Mouse (Mus musculus): ENCODE results near the gene C1qtnf4.

DNA sequence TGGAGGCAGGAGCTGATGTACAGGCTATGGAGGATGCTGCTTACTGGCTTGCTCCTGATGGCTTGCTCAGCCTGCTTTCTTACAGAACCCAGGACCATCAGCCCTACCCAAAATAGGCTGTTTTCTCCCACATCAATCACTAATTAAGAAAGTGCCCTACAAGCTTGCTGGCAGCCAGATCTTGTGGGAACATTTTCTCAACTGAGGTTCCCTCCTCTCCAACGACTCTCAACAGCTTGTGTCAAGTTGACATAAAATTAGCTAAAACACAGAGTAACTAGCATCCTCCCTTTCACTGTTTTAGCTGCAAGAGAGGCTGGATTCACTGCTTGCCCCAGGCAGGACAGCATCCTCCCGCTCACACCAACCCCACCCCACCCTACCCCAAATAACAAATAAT is 3.8 kb upstream of the C1qtnf4 start:
- no peak for TF ChIP-seq POLR2A (IDR thresholded peaks at IDR 0.05; ENCODE audit: insufficient read depth, low read depth, low read length)
- no peak for TF ChIP-seq CTCF (IDR thresholded peaks at IDR 0.05; ENCODE audit: insufficient read depth, low read depth, low read length)
